Mouse (Mus musculus) brain, adult 2 months (tissue): ENCODE results near the gene Kif1c.

ENCODE experiments used
- DNase-seq: peaks from one replicate; pipeline ENCODE4 v3.0.0; 2011; ENCODE audit warnings: low read depth, low spot score

Kif1c gene

GRCm38 (mm10) chr11:70697376-70697775, 3.0 kb upstream of the Kif1c start:
- no peak for DNase-seq

- DNase-seq, result no peak
These were observed 1.3 kb upstream of the Kif1c start for GRCm38 (mm10) chr11:70699051-70699450.

GRCm38 (mm10) chr11:70700613-70701012, 265 bp downstream of the Kif1c start:
- DNase-seq, result peak; percentile 48

- DNase-seq, result peak; percentile 17
These were observed 1.0 kb downstream of the Kif1c start for GRCm38 (mm10) chr11:70701221-70701955.

GRCm38 (mm10) chr11:70701984-70702733, 1.8 kb downstream of the Kif1c start:
- peak; percentile 70 for DNase-seq

- no peak for DNase-seq
These were observed 2.4 kb downstream of the Kif1c start for GRCm38 (mm10) chr11:70702781-70703180.

GRCm38 (mm10) chr11:70706127-70706526, 5.8 kb downstream of the Kif1c start:
- no peak for DNase-seq

GRCm38 (mm10) chr11:70711026-70711425, 10.7 kb downstream of the Kif1c start:
- peak; percentile 69 for DNase-seq

GRCm38 (mm10) chr11:70713222-70713621, 12.9 kb downstream of the Kif1c start:
- no peak for DNase-seq

GRCm38 (mm10) chr11:70715832-70716231, 15.5 kb downstream of the Kif1c start:
- peak; percentile 37 for DNase-seq

- DNase-seq, result no peak
These were observed 18.1 kb downstream of the Kif1c start for GRCm38 (mm10) chr11:70718481-70718880.

- DNase-seq, result no peak
These were observed 20.2 kb downstream of the Kif1c start for GRCm38 (mm10) chr11:70720567-70720966.

- no peak for DNase-seq
These were observed 20.7 kb downstream of the Kif1c start for GRCm38 (mm10) chr11:70721072-70721471.

GRCm38 (mm10) chr11:70724706-70725105, 24.4 kb downstream of the Kif1c start:
- no peak for DNase-seq

- DNase-seq, result no peak
These were observed 26.2 kb downstream of the Kif1c start for GRCm38 (mm10) chr11:70726585-70726984.

- DNase-seq, result no peak
These were observed 27.0 kb downstream of the Kif1c start for GRCm38 (mm10) chr11:70727385-70727784.

- DNase-seq, result no peak
These were observed 30.2 kb downstream of the Kif1c start for GRCm38 (mm10) chr11:70730427-70731038.

- peak; percentile 61 for DNase-seq
These were observed 30.8 kb downstream of the Kif1c start for GRCm38 (mm10) chr11:70731178-70731577.

GRCm38 (mm10) chr11:70733256-70733655, 32.9 kb downstream of the Kif1c start:
- DNase-seq, result no peak

- DNase-seq, result no peak
These were observed 37.4 kb downstream of the Kif1c start for GRCm38 (mm10) chr11:70737749-70738148.

GRCm38 (mm10) chr11:70741603-70742002, 41.3 kb downstream of the Kif1c start:
- no peak for DNase-seq

- DNase-seq, result no peak
These were observed 41.8 kb downstream of the Kif1c start for GRCm38 (mm10) chr11:70742117-70742516.
